Mouse (Mus musculus): ENCODE results near the gene Fsd1. TPM values are rescaled to one million over a fixed set of nuclear protein-coding genes. Genes with fewer than 3 reads are reported as not detected.

The Fsd1 gene
- polyA plus RNA-seq, 1 experiment from 2014 or later, result 106 TPM

GRCm38 (mm10) chr17:56036176-56036900, 50.0 kb downstream of the Fsd1 start, which contains the start of gene Sh3gl1:
Sh3gl1 (minus strand) TSS chr17:56036635.
- Histone ChIP-seq H3K4me1 (ENCODE audit: control insufficient read depth, insufficient read depth, low read length) (peaks cover 13% of the 10 kb centered on the region), H3K4me3 (ENCODE audit: low read depth, low read length) (peak within 1 kb of the TSS; percentile 89), H3K36me3 (ENCODE audit: control insufficient read depth, insufficient read depth, low read length) (peaks cover 20% of the 10 kb centered on the region), H3K9me3 (replicated peaks; ENCODE audit: control insufficient read depth, low read length) (no peaks in the 10 kb centered on the region), H3K27me3 (replicated peaks; ENCODE audit: control insufficient read depth, insufficient read depth, low read length) (no peaks in the 10 kb centered on the region), H3K4me2 (ENCODE audit: low read length) (peak within 1 kb of the TSS; percentile 63), H3K9ac (ENCODE audit: low read length) (peak within 1 kb of the TSS; percentile 89), H3K27ac (ENCODE audit: low read depth, low read length) (peak within 1 kb of the TSS; percentile 86)
- DNase-seq (ENCODE audit: low spot score), result peak; percentile 99
- under 1% methylated on average over 74 of the region's 74 CpGs for WGBS
- ATAC-seq, result peak; percentile 92

GRCm38 (mm10) chr17:56036901-56037287, 50.6 kb downstream of the Fsd1 start:
- H3K4me3 ChIP-seq (ENCODE audit: low read depth, low read length), result peak overlapping the region; percentile 89
- no peak for DNase-seq (ENCODE audit: low spot score)
- no peaks in the 10 kb centered on the region for H3K9me3 ChIP-seq (replicated peaks; ENCODE audit: control insufficient read depth, low read length)
- H3K36me3 ChIP-seq (ENCODE audit: control insufficient read depth, insufficient read depth, low read length), result peaks cover 20% of the 10 kb centered on the region
- no peaks in the 10 kb centered on the region for H3K27me3 ChIP-seq (replicated peaks; ENCODE audit: control insufficient read depth, insufficient read depth, low read length)
- ATAC-seq, result peak; percentile 11
- peak overlapping the region; percentile 30 for H3K4me2 ChIP-seq (ENCODE audit: low read length)
- no peak overlapping the region for H3K27ac ChIP-seq (ENCODE audit: low read depth, low read length)
- 38% methylated on average over 13 of the region's 13 CpGs for WGBS
- peak overlapping the region; percentile 35; the same call in 1 of the 2 replicates for H3K9ac ChIP-seq (ENCODE audit: low read length)
- peaks cover 13% of the 10 kb centered on the region for H3K4me1 ChIP-seq (ENCODE audit: control insufficient read depth, insufficient read depth, low read length)

- H3K27me3 ChIP-seq (replicated peaks; ENCODE audit: control insufficient read depth, insufficient read depth, low read length), result no peaks in the 10 kb centered on the region
- no peak overlapping the region for H3K27ac ChIP-seq (ENCODE audit: low read depth, low read length)
- H3K4me2 ChIP-seq (ENCODE audit: low read length), result no peak overlapping the region
- no peak overlapping the region for H3K9ac ChIP-seq (ENCODE audit: low read length)
- peaks cover 12% of the 10 kb centered on the region for H3K36me3 ChIP-seq (ENCODE audit: control insufficient read depth, insufficient read depth, low read length)
- ATAC-seq (no peak), DNase-seq (ENCODE audit: low spot score) (no peak)
- H3K4me3 ChIP-seq (ENCODE audit: low read depth, low read length), result no peak overlapping the region
- no peaks in the 10 kb centered on the region for H3K9me3 ChIP-seq (replicated peaks; ENCODE audit: control insufficient read depth, low read length)
- 83% methylated on average over 8 of the region's 8 CpGs for WGBS
- H3K4me1 ChIP-seq (ENCODE audit: control insufficient read depth, insufficient read depth, low read length), result peaks cover 13% of the 10 kb centered on the region
Measured at GRCm38 (mm10) chr17:56038583-56039261, 52.4 kb downstream of the Fsd1 start.

GRCm38 (mm10) chr17:56039345-56039744, 53.0 kb downstream of the Fsd1 start:
- Histone ChIP-seq H3K36me3 (ENCODE audit: control insufficient read depth, insufficient read depth, low read length) (peaks cover 11% of the 10 kb centered on the region), H3K4me2 (ENCODE audit: low read length) (peak overlapping the region; percentile 54; the same call in 1 of the 2 replicates), H3K4me1 (ENCODE audit: control insufficient read depth, insufficient read depth, low read length) (peaks cover 13% of the 10 kb centered on the region), H3K4me3 (ENCODE audit: low read depth, low read length) (peak overlapping the region; percentile 75; the same call in 1 of the 2 replicates), H3K9ac (ENCODE audit: low read length) (no peak overlapping the region), H3K27ac (ENCODE audit: low read depth, low read length) (no peak overlapping the region), H3K27me3 (replicated peaks; ENCODE audit: control insufficient read depth, insufficient read depth, low read length) (no peaks in the 10 kb centered on the region), H3K9me3 (replicated peaks; ENCODE audit: control insufficient read depth, low read length) (no peaks in the 10 kb centered on the region)
- WGBS, result 79% methylated on average over 4 of the region's 4 CpGs
- DNase-seq (ENCODE audit: low spot score) (no peak), ATAC-seq (no peak)

DNA sequence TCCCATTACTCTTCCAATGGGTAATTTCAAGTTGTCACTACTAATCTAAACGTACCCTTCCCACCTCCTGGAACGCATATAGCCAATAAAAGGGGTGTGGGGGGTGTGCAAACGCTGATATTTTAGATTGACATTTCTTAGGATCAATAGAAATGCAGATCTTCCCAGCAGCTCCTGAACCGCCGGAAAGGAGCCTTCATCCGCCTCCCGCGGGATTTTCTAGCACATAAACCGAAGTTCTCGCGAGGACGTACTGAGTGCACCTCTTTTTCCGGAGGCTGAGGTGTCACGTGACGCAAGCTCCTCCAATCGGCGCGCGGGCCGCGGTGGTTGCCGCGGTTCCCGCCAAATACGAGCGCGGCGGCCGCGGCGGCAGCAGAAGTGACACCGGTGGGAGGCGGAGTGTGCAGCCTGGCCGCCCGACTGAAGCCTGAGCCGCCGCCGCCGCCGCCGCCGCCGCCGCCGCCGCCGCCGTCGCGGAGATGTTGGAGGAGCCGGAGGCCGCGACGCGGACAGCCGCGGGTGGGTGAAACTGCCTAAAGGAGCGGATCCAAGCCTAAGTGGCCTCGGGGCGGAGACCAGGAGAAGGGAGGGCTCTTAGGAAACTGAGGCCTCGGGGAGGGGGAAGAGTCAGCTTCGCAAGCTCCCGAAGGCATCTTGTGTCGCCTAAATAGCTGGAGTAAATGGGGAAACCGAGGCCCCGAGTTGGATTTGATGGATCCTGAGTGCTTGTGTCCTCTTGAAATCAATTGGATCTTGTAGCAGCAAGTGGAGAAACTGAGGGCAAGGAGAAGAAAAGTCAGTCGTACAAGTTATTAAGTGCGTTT, 53.9 kb downstream of the Fsd1 start, which contains the start of gene Chaf1a:
TSS of gene Chaf1a (plus strand) at position 410 of the 827 bp plus-strand sequence.
- Histone ChIP-seq H3K4me2 (ENCODE audit: low read length) (peak within 1 kb of the TSS; percentile 88), H3K27me3 (replicated peaks; ENCODE audit: control insufficient read depth, insufficient read depth, low read length) (no peaks in the 10 kb centered on the region), H3K4me1 (ENCODE audit: control insufficient read depth, insufficient read depth, low read length) (peaks cover 10% of the 10 kb centered on the region), H3K9ac (ENCODE audit: low read length) (peak within 1 kb of the TSS; percentile 72), H3K4me3 (ENCODE audit: low read depth, low read length) (peak within 1 kb of the TSS; percentile 75), H3K27ac (ENCODE audit: low read depth, low read length) (peak within 1 kb of the TSS; percentile 54), H3K36me3 (ENCODE audit: control insufficient read depth, insufficient read depth, low read length) (peaks cover 13% of the 10 kb centered on the region), H3K9me3 (replicated peaks; ENCODE audit: control insufficient read depth, low read length) (no peaks in the 10 kb centered on the region)
- DNase-seq (ENCODE audit: low spot score), result peak; percentile 100
- under 1% methylated on average over 66 of the region's 68 CpGs for whole genome bisulfite sequencing
- peak; percentile 87 for ATAC-seq

GRCm38 (mm10) chr17:56040857-56041163, 54.5 kb downstream of the Fsd1 start:
- peak overlapping the region; percentile 88 for H3K4me2 ChIP-seq (ENCODE audit: low read length)
- H3K9me3 ChIP-seq (replicated peaks; ENCODE audit: control insufficient read depth, low read length), result no peaks in the 10 kb centered on the region
- H3K36me3 ChIP-seq (ENCODE audit: control insufficient read depth, insufficient read depth, low read length), result peaks cover 18% of the 10 kb centered on the region
- 0 out of 2 replicates have a peak overlapping the region, but pooled peaks have one; percentile 54 for H3K27ac ChIP-seq (ENCODE audit: low read depth, low read length)
- H3K9ac ChIP-seq (ENCODE audit: low read length), result peak overlapping the region; percentile 72
- DNase-seq (ENCODE audit: low spot score) (no peak), ATAC-seq (no peak)
- under 1% methylated on average over 12 of the region's 12 CpGs for WGBS
- peaks cover 5% of the 10 kb centered on the region for H3K4me1 ChIP-seq (ENCODE audit: control insufficient read depth, insufficient read depth, low read length)
- H3K27me3 ChIP-seq (replicated peaks; ENCODE audit: control insufficient read depth, insufficient read depth, low read length), result no peaks in the 10 kb centered on the region
- H3K4me3 ChIP-seq (ENCODE audit: low read depth, low read length), result peak overlapping the region; percentile 75

Other genes starting within 250 kb of the Fsd1 start
- gene Adgre4, start 236.5 kb upstream of the Fsd1 start, polyA plus RNA-seq (2014; fragmentation: Nextera tagmentation; extraction: Ambion mirVana), result 0.09 TPM in 1 of 2 replicates, not detected in the other
- 9.9 and 12.5 TPM in 2 replicates for gene Zfp119a, start 107.6 kb upstream of the Fsd1 start, polyA plus RNA-seq (2014; fragmentation: Nextera tagmentation; extraction: Ambion mirVana)
- gene Zfp959, start 94.4 kb upstream of the Fsd1 start, polyA plus RNA-seq (2014; fragmentation: Nextera tagmentation; extraction: Ambion mirVana), result 16.1 and 16.9 TPM in 2 replicates
- 9.8 and 10.3 TPM in 2 replicates for gene Zfp119b, start 37.0 kb upstream of the Fsd1 start, polyA plus RNA-seq (2014; fragmentation: Nextera tagmentation; extraction: Ambion mirVana)
- 2.6 and 3.8 TPM in 2 replicates for gene Ebi3, start 33.9 kb upstream of the Fsd1 start, polyA plus RNA-seq (2014; fragmentation: Nextera tagmentation; extraction: Ambion mirVana)
- 25.4 and 26.1 TPM in 2 replicates for gene Yju2, start 27.4 kb upstream of the Fsd1 start, polyA plus RNA-seq (2014; fragmentation: Nextera tagmentation; extraction: Ambion mirVana)
- 109 and 111 TPM in 2 replicates for gene Shd, start 16.0 kb upstream of the Fsd1 start, polyA plus RNA-seq (2014; fragmentation: Nextera tagmentation; extraction: Ambion mirVana)
- gene Stap2, start 19.1 kb downstream of the Fsd1 start, polyA plus RNA-seq (2014; fragmentation: Nextera tagmentation; extraction: Ambion mirVana), result 4.7 and 5.0 TPM in 2 replicates
- gene Mpnd, start 19.2 kb downstream of the Fsd1 start, polyA plus RNA-seq (2014; fragmentation: Nextera tagmentation; extraction: Ambion mirVana), result 170 TPM in 2 replicates
- 96.0 and 113 TPM in 2 replicates for gene Sh3gl1, start 50.1 kb downstream of the Fsd1 start, polyA plus RNA-seq (2014; fragmentation: Nextera tagmentation; extraction: Ambion mirVana)
- 6.8 and 6.9 TPM in 2 replicates for gene Chaf1a, start 53.9 kb downstream of the Fsd1 start, polyA plus RNA-seq (2014; fragmentation: Nextera tagmentation; extraction: Ambion mirVana)
- gene Ubxn6, start 88.5 kb downstream of the Fsd1 start, polyA plus RNA-seq (2014; fragmentation: Nextera tagmentation; extraction: Ambion mirVana), result 68.8 and 83.7 TPM in 2 replicates
- 81.5 and 109 TPM in 2 replicates for gene Hdgfl2, start 93.1 kb downstream of the Fsd1 start, polyA plus RNA-seq (2014; fragmentation: Nextera tagmentation; extraction: Ambion mirVana)
- gene Plin4, start 123.3 kb downstream of the Fsd1 start, polyA plus RNA-seq (2014; fragmentation: Nextera tagmentation; extraction: Ambion mirVana), result 0.04 and 0.07 TPM in 2 replicates
- gene Plin5, start 131.1 kb downstream of the Fsd1 start, polyA plus RNA-seq (2014; fragmentation: Nextera tagmentation; extraction: Ambion mirVana), result 0.42 and 0.67 TPM in 2 replicates
- gene Lrg1, start 135.5 kb downstream of the Fsd1 start, polyA plus RNA-seq (2014; fragmentation: Nextera tagmentation; extraction: Ambion mirVana), result not detected in 2 replicates
- 9.4 and 12.1 TPM in 2 replicates for gene Sema6b, start 153.8 kb downstream of the Fsd1 start, polyA plus RNA-seq (2014; fragmentation: Nextera tagmentation; extraction: Ambion mirVana)
- gene Tnfaip8l1, start 176.0 kb downstream of the Fsd1 start, polyA plus RNA-seq (2014; fragmentation: Nextera tagmentation; extraction: Ambion mirVana), result 9.7 and 10.9 TPM in 2 replicates
- gene Mydgf, start 197.4 kb downstream of the Fsd1 start, polyA plus RNA-seq (2014; fragmentation: Nextera tagmentation; extraction: Ambion mirVana), result 58.8 and 63.5 TPM in 2 replicates
- 18.3 and 25.9 TPM in 2 replicates for gene Dpp9, start 232.4 kb downstream of the Fsd1 start, polyA plus RNA-seq (2014; fragmentation: Nextera tagmentation; extraction: Ambion mirVana)